Comparison of ENCODE assay signal across 9 mouse cellular contexts in the genomic region with DNA sequence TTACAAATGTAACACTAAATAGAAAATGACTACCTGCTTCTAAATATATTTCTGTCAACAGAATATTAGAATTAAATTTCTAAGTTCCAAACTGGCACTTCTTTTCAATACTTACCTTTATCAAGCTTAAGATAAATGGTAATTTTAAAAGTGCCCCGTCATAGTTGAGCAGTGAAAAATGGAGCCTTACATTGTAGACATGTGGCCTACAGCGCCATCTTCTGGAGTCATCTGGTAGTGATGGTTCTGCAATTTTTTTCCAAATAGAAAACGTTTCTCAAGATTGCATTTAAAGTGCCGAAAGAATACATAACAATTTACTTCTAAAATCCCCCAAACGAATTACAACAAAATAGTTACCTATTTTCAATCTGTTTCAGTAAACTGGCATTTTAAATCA.
A peak's percentile ranks its signal among the peaks of the same experiment; 100 is the strongest.
DNase-seq lines count a peak whose midpoint lies in the region; ATAC-seq and TF ChIP-seq lines count a peak whose summit lies in the region.
"Had no signal": no experiment of that assay in that cellular context is flagged by ENCODE, and none has a peak within 500 bp of the region (broad histone marks: within the 10 kb centered on the region; RNA-seq: fewer than 3 reads in every experiment).

No protein-coding gene starts in this region.

- 0 out of 2 replicates have a peak, but pooled peaks cover 4% of the 10 kb centered on the region for H3K36me3 ChIP-seq in hindbrain, postnatal 0 days (ENCODE audit: insufficient read depth, low read length)
- H3K36me3 ChIP-seq in hindbrain, embryonic 10.5 days = peaks cover 18% of the 10 kb centered on the region

- WGBS in hindbrain, postnatal 0 days = 9% methylated on average over 5 of the region's 5 CpGs
- 13% methylated on average over 5 of the region's 5 CpGs for WGBS in hindbrain, embryonic 10.5 days

- H3K9me3 ChIP-seq in hindbrain, postnatal 0 days (ENCODE audit: low read length) = no peaks in the 10 kb centered on the region
- H3K9me3 ChIP-seq in hindbrain, embryonic 10.5 days = no peaks in the 10 kb centered on the region

- TF ChIP-seq CTCF in hindbrain, postnatal 0 days (IDR thresholded peaks at IDR 0.05; ENCODE audit: low read depth) = peak; percentile 81

- no peak overlapping the region for H3K4me3 ChIP-seq in hindbrain, postnatal 0 days (ENCODE audit: low read length)
- no peak overlapping the region for H3K4me3 ChIP-seq in hindbrain, embryonic 10.5 days
- H3K4me3 ChIP-seq: erythroblast, embryonic 14.5 days had no signal

- H3K9ac ChIP-seq in hindbrain, postnatal 0 days (replicated peaks; ENCODE audit: low read length) = no peak overlapping the region

- H3K4me2 ChIP-seq in hindbrain, postnatal 0 days (ENCODE audit: low read depth, low read length) = no peak overlapping the region

- peak; percentile 81 for DNase-seq in hindbrain, postnatal 0 days (ENCODE audit: low spot score)
- no peak for DNase-seq in hindbrain, embryonic 10.5 days (ENCODE audit: low spot score)
- peak; percentile 60 for DNase-seq in urinary bladder, postnatal 25 days (ENCODE audit: low spot score)
- no peak for DNase-seq in urinary bladder, postnatal 10 days (ENCODE audit: low spot score)
- peak; percentile 70 to 73 for DNase-seq in cerebellum, postnatal 14 days
- peak; percentile 61 to 72 for DNase-seq in layer of hippocampus, postnatal 10 days (ENCODE audit: low spot score in 2 of 2)
- peak; percentile 60 for DNase-seq in skeletal muscle tissue, adult 2 months (ENCODE audit: low read depth, low spot score)
- no peak for DNase-seq in spleen, postnatal 4 days (ENCODE audit: low spot score in 2 of 2)

- ATAC-seq in hindbrain, postnatal 0 days = no peak

- H3K4me1 ChIP-seq in hindbrain, postnatal 0 days (ENCODE audit: insufficient read depth, low read length) = no peaks in the 10 kb centered on the region
- no peaks in the 10 kb centered on the region for H3K4me1 ChIP-seq in hindbrain, embryonic 10.5 days (replicated peaks)

- H3K27ac ChIP-seq in hindbrain, postnatal 0 days = no peak overlapping the region
- H3K27ac ChIP-seq in hindbrain, embryonic 10.5 days = no peak overlapping the region

- no peaks in the 10 kb centered on the region for H3K27me3 ChIP-seq in hindbrain, postnatal 0 days (ENCODE audit: insufficient read depth, low read length)
- no peaks in the 10 kb centered on the region for H3K27me3 ChIP-seq in hindbrain, embryonic 10.5 days (ENCODE audit: insufficient read depth, poor library complexity, severe bottlenecking)

Comparison
In these comparisons a context has a peak if more than half of its experiments do, and no peak if none do; other contexts are left out.
1. DNase-seq: peak in hindbrain, postnatal 0 days (single experiment), urinary bladder, postnatal 25 days (single experiment), cerebellum, postnatal 14 days (2 of 2), layer of hippocampus, postnatal 10 days (2 of 2) and skeletal muscle tissue, adult 2 months (single experiment); none in hindbrain, embryonic 10.5 days (single experiment), urinary bladder, postnatal 10 days (single experiment) and spleen, postnatal 4 days (0 of 2).